Mouse (Mus musculus): ENCODE measurements around the gene Soat1. TPM values are rescaled to one million over a fixed set of nuclear protein-coding genes. Genes with fewer than 3 reads are reported as not detected.

The Soat1 gene
- polyA plus RNA-seq, 1 experiment from 2014 or later: 54.0 TPM

GRCm38 (mm10) chr1:156471071-156471470 is 3.1 kb downstream of the Soat1 start:
- no peak overlapping the region for H3K27ac ChIP-seq (ENCODE audit: low read depth, low read length)
- peaks cover 8% of the 10 kb centered on the region for H3K36me3 ChIP-seq (ENCODE audit: control insufficient read depth, insufficient read depth, low read length)
- no peak overlapping the region for H3K4me3 ChIP-seq (ENCODE audit: low read length)
- H3K9ac ChIP-seq (ENCODE audit: low read depth, low read length): no peak overlapping the region
- H3K9me3 ChIP-seq (ENCODE audit: control insufficient read depth, low read length): no peaks in the 10 kb centered on the region
- no peak overlapping the region for H3K4me2 ChIP-seq (replicated peaks; ENCODE audit: low read depth, low read length)
- H3K4me1 ChIP-seq (ENCODE audit: control insufficient read depth, insufficient read depth, low read length): peaks cover 15% of the 10 kb centered on the region; the same call in 1 of the 2 replicates
- H3K27me3 ChIP-seq (ENCODE audit: control insufficient read depth, insufficient read depth, low read length): no peaks in the 10 kb centered on the region
- ATAC-seq (ENCODE audit: low FRiP score, low TSS enrichment): no peak
- 73% methylated on average over 3 of the region's 3 CpGs for WGBS

GRCm38 (mm10) chr1:156470557-156470956 is 3.6 kb downstream of the Soat1 start:
- H3K4me1 ChIP-seq (ENCODE audit: control insufficient read depth, insufficient read depth, low read length): peaks cover 15% of the 10 kb centered on the region; the same call in 1 of the 2 replicates
- 38% methylated on average over 7 of the region's 7 CpGs for WGBS
- H3K9ac ChIP-seq (ENCODE audit: low read depth, low read length): no peak overlapping the region
- H3K9me3 ChIP-seq (ENCODE audit: control insufficient read depth, low read length): no peaks in the 10 kb centered on the region
- peaks cover 13% of the 10 kb centered on the region for H3K36me3 ChIP-seq (ENCODE audit: control insufficient read depth, insufficient read depth, low read length)
- no peaks in the 10 kb centered on the region for H3K27me3 ChIP-seq (ENCODE audit: control insufficient read depth, insufficient read depth, low read length)
- H3K27ac ChIP-seq (ENCODE audit: low read depth, low read length): no peak overlapping the region
- peak; percentile 34; the same call in 1 of the 2 replicates for ATAC-seq (ENCODE audit: low FRiP score, low TSS enrichment)
- no peak overlapping the region for H3K4me2 ChIP-seq (replicated peaks; ENCODE audit: low read depth, low read length)
- no peak overlapping the region for H3K4me3 ChIP-seq (ENCODE audit: low read length)

GRCm38 (mm10) chr1:156468576-156468975 is 5.6 kb downstream of the Soat1 start:
- peaks cover 15% of the 10 kb centered on the region; the same call in 1 of the 2 replicates for H3K4me1 ChIP-seq (ENCODE audit: control insufficient read depth, insufficient read depth, low read length)
- no peaks in the 10 kb centered on the region for H3K27me3 ChIP-seq (ENCODE audit: control insufficient read depth, insufficient read depth, low read length)
- H3K4me3 ChIP-seq (ENCODE audit: low read length): no peak overlapping the region
- no peak overlapping the region for H3K9ac ChIP-seq (ENCODE audit: low read depth, low read length)
- no peaks in the 10 kb centered on the region for H3K9me3 ChIP-seq (ENCODE audit: control insufficient read depth, low read length)
- no peak overlapping the region for H3K4me2 ChIP-seq (replicated peaks; ENCODE audit: low read depth, low read length)
- ATAC-seq (ENCODE audit: low FRiP score, low TSS enrichment): no peak
- H3K36me3 ChIP-seq (ENCODE audit: control insufficient read depth, insufficient read depth, low read length): peaks cover 21% of the 10 kb centered on the region
- 74% methylated on average over 3 of the region's 3 CpGs for WGBS
- H3K27ac ChIP-seq (ENCODE audit: low read depth, low read length): no peak overlapping the region

- 58% methylated on average over 12 of the region's 12 CpGs for WGBS
- Histone ChIP-seq H3K4me3 (ENCODE audit: low read length) (no peak overlapping the region), H3K4me2 (replicated peaks; ENCODE audit: low read depth, low read length) (no peak overlapping the region), H3K4me1 (ENCODE audit: control insufficient read depth, insufficient read depth, low read length) (peaks cover 15% of the 10 kb centered on the region; the same call in 1 of the 2 replicates), H3K9me3 (ENCODE audit: control insufficient read depth, low read length) (no peaks in the 10 kb centered on the region), H3K9ac (ENCODE audit: low read depth, low read length) (peak overlapping the region; percentile 18; the same call in 1 of the 2 replicates), H3K27me3 (ENCODE audit: control insufficient read depth, insufficient read depth, low read length) (no peaks in the 10 kb centered on the region), H3K36me3 (ENCODE audit: control insufficient read depth, insufficient read depth, low read length) (peaks cover 21% of the 10 kb centered on the region), H3K27ac (ENCODE audit: low read depth, low read length) (no peak overlapping the region)
- no peak for ATAC-seq (ENCODE audit: low FRiP score, low TSS enrichment)
Measured at GRCm38 (mm10) chr1:156467655-156468255, 6.4 kb downstream of the Soat1 start.

GRCm38 (mm10) chr1:156464963-156465362 is 9.2 kb downstream of the Soat1 start:
- no peak for ATAC-seq (ENCODE audit: low FRiP score, low TSS enrichment)
- WGBS: 87% methylated on average over 9 of the region's 9 CpGs

GRCm38 (mm10) chr1:156463981-156464853 is 9.9 kb downstream of the Soat1 start:
- no peaks in the 10 kb centered on the region for H3K9me3 ChIP-seq (ENCODE audit: control insufficient read depth, low read length)
- no peak overlapping the region for H3K4me3 ChIP-seq (ENCODE audit: low read length)
- H3K4me2 ChIP-seq (replicated peaks; ENCODE audit: low read depth, low read length): no peak overlapping the region
- H3K36me3 ChIP-seq (ENCODE audit: control insufficient read depth, insufficient read depth, low read length): peaks cover 21% of the 10 kb centered on the region
- no peak for ATAC-seq (ENCODE audit: low FRiP score, low TSS enrichment)
- H3K27ac ChIP-seq (ENCODE audit: low read depth, low read length): no peak overlapping the region
- WGBS: 90% methylated on average over 8 of the region's 8 CpGs
- H3K27me3 ChIP-seq (ENCODE audit: control insufficient read depth, insufficient read depth, low read length): no peaks in the 10 kb centered on the region
- no peak overlapping the region for H3K9ac ChIP-seq (ENCODE audit: low read depth, low read length)
- no peaks in the 10 kb centered on the region for H3K4me1 ChIP-seq (ENCODE audit: control insufficient read depth, insufficient read depth, low read length)

More at GRCm38 (mm10) chr1:156464963-156465362, 9.2 kb downstream of the Soat1 start:
- Histone ChIP-seq H3K36me3 (ENCODE audit: control insufficient read depth, insufficient read depth, low read length) (peaks cover 21% of the 10 kb centered on the region), H3K9ac (ENCODE audit: low read depth, low read length) (no peak overlapping the region), H3K27ac (ENCODE audit: low read depth, low read length) (no peak overlapping the region), H3K9me3 (ENCODE audit: control insufficient read depth, low read length) (no peaks in the 10 kb centered on the region), H3K4me2 (replicated peaks; ENCODE audit: low read depth, low read length) (no peak overlapping the region), H3K4me3 (ENCODE audit: low read length) (no peak overlapping the region), H3K4me1 (ENCODE audit: control insufficient read depth, insufficient read depth, low read length) (no peaks in the 10 kb centered on the region), H3K27me3 (ENCODE audit: control insufficient read depth, insufficient read depth, low read length) (no peaks in the 10 kb centered on the region)

GRCm38 (mm10) chr1:156462273-156462991 is 11.7 kb downstream of the Soat1 start:
- Histone ChIP-seq H3K27me3 (ENCODE audit: control insufficient read depth, insufficient read depth, low read length) (no peaks in the 10 kb centered on the region), H3K4me1 (ENCODE audit: control insufficient read depth, insufficient read depth, low read length) (no peaks in the 10 kb centered on the region), H3K9ac (ENCODE audit: low read depth, low read length) (no peak overlapping the region), H3K4me2 (replicated peaks; ENCODE audit: low read depth, low read length) (no peak overlapping the region), H3K36me3 (ENCODE audit: control insufficient read depth, insufficient read depth, low read length) (peaks cover 21% of the 10 kb centered on the region), H3K27ac (ENCODE audit: low read depth, low read length) (no peak overlapping the region), H3K9me3 (ENCODE audit: control insufficient read depth, low read length) (no peaks in the 10 kb centered on the region), H3K4me3 (ENCODE audit: low read length) (no peak overlapping the region)
- 60% methylated on average over 12 of the region's 12 CpGs for WGBS
- ATAC-seq (ENCODE audit: low FRiP score, low TSS enrichment): no peak

- no peak overlapping the region for H3K9ac ChIP-seq (ENCODE audit: low read depth, low read length)
- H3K4me3 ChIP-seq (ENCODE audit: low read length): no peak overlapping the region
- no peak overlapping the region for H3K27ac ChIP-seq (ENCODE audit: low read depth, low read length)
- no peaks in the 10 kb centered on the region for H3K27me3 ChIP-seq (ENCODE audit: control insufficient read depth, insufficient read depth, low read length)
- no peak for ATAC-seq (ENCODE audit: low FRiP score, low TSS enrichment)
- peaks cover 17% of the 10 kb centered on the region for H3K36me3 ChIP-seq (ENCODE audit: control insufficient read depth, insufficient read depth, low read length)
- no peak overlapping the region for H3K4me2 ChIP-seq (replicated peaks; ENCODE audit: low read depth, low read length)
- H3K4me1 ChIP-seq (ENCODE audit: control insufficient read depth, insufficient read depth, low read length): no peaks in the 10 kb centered on the region
- no peaks in the 10 kb centered on the region for H3K9me3 ChIP-seq (ENCODE audit: control insufficient read depth, low read length)
- 88% methylated on average over 6 of the region's 6 CpGs for WGBS
Measured at GRCm38 (mm10) chr1:156461036-156461435, 13.1 kb downstream of the Soat1 start.
